Mouse (Mus musculus): ENCODE results near the gene Prok1. TPM values are rescaled to one million over a fixed set of nuclear protein-coding genes. Genes with fewer than 3 reads are reported as not detected.
A peak's percentile ranks its signal among the peaks of the same experiment; 100 is the strongest.

Prok1 gene
- 9.8 and 10.5 TPM in 2 replicates for polyA plus RNA-seq (2015; fragmentation: Nextera tagmentation; extraction: Ambion mirVana)

DNA sequence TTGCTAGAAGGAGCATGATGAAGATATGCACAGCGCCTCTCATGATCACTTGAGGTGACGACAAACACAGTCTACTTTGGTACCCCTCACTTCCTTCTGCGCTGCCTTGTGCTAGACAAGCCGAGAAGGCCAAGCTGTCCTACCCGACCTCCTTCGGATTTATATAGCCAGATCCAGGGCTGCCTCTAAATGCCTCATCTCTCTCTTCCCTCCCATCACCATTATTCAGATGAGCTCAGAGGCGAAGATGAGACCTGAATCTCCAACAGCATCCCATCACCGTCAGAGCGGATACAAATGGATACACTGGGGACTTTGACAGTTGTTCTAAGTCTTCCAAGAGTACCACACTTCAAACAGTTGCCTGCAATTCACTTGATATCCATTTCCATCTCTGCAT lies at the start of gene Prok1:
Gene Prok1, minus strand, starts transcription at position 101 of the 400 bp plus-strand sequence.
- 80% methylated on average over 9 of the region's 9 CpGs for WGBS (ENCODE audit: insufficient replicate concordance)
- H3K9ac ChIP-seq (replicated peaks), result no peak within 1 kb of the TSS
- H3K27ac ChIP-seq (ENCODE audit: low read depth), result 0 out of 2 replicates have a peak within 1 kb of the TSS, but pooled peaks have one; percentile 1
- no peaks in the 10 kb centered on the region for H3K36me3 ChIP-seq (replicated peaks; ENCODE audit: insufficient read depth, low read length)
- no peaks in the 10 kb centered on the region for H3K9me3 ChIP-seq (ENCODE audit: low read length)
- no peak for DNase-seq
- no peak within 1 kb of the TSS for H3K4me3 ChIP-seq (ENCODE audit: low read depth, low read length)
- ATAC-seq, result no peak
- peaks cover 7% of the 10 kb centered on the region; the same call in 1 of the 2 replicates for H3K4me1 ChIP-seq (ENCODE audit: insufficient read depth)
- peak within 1 kb of the TSS; percentile 54 for H3K4me2 ChIP-seq (ENCODE audit: low read depth, low read length)
- no peaks in the 10 kb centered on the region for H3K27me3 ChIP-seq (ENCODE audit: insufficient read depth, low read length)
- TF ChIP-seq EP300 (IDR thresholded peaks at IDR 0.05; ENCODE audit: low read depth) (no peak), CTCF (IDR thresholded peaks at IDR 0.05; ENCODE audit: low read depth) (no peak)

GRCm38 (mm10) chr3:107287346-107287745 lies 47.8 kb upstream of the Prok1 start:
- Histone ChIP-seq H3K9ac (replicated peaks) (no peak overlapping the region), H3K27me3 (ENCODE audit: insufficient read depth, low read length) (no peaks in the 10 kb centered on the region), H3K4me2 (ENCODE audit: low read depth, low read length) (no peak overlapping the region), H3K4me1 (ENCODE audit: insufficient read depth) (no peaks in the 10 kb centered on the region), H3K4me3 (ENCODE audit: low read depth, low read length) (no peak overlapping the region), H3K27ac (ENCODE audit: low read depth) (no peak overlapping the region), H3K36me3 (replicated peaks; ENCODE audit: insufficient read depth, low read length) (peaks cover 14% of the 10 kb centered on the region), H3K9me3 (ENCODE audit: low read length) (no peaks in the 10 kb centered on the region)
- DNase-seq (no peak), ATAC-seq (no peak)
- no peak for TF ChIP-seq EP300 (IDR thresholded peaks at IDR 0.05; ENCODE audit: low read depth)
- TF ChIP-seq CTCF (IDR thresholded peaks at IDR 0.05; ENCODE audit: low read depth), result no peak

- Histone ChIP-seq H3K27ac (ENCODE audit: low read depth) (no peak overlapping the region), H3K27me3 (ENCODE audit: insufficient read depth, low read length) (no peaks in the 10 kb centered on the region), H3K9me3 (ENCODE audit: low read length) (no peaks in the 10 kb centered on the region), H3K36me3 (replicated peaks; ENCODE audit: insufficient read depth, low read length) (peaks cover 18% of the 10 kb centered on the region), H3K4me2 (ENCODE audit: low read depth, low read length) (no peak overlapping the region), H3K4me3 (ENCODE audit: low read depth, low read length) (no peak overlapping the region), H3K4me1 (ENCODE audit: insufficient read depth) (no peaks in the 10 kb centered on the region), H3K9ac (replicated peaks) (no peak overlapping the region)
- DNase-seq (no peak), ATAC-seq (no peak)
- WGBS (ENCODE audit: insufficient replicate concordance), result 69% methylated on average over 2 of the region's 2 CpGs
- no peak for TF ChIP-seq EP300 (IDR thresholded peaks at IDR 0.05; ENCODE audit: low read depth)
- TF ChIP-seq CTCF (IDR thresholded peaks at IDR 0.05; ENCODE audit: low read depth), result no peak
Measured at GRCm38 (mm10) chr3:107286123-107286522, 46.6 kb upstream of the Prok1 start.

DNA sequence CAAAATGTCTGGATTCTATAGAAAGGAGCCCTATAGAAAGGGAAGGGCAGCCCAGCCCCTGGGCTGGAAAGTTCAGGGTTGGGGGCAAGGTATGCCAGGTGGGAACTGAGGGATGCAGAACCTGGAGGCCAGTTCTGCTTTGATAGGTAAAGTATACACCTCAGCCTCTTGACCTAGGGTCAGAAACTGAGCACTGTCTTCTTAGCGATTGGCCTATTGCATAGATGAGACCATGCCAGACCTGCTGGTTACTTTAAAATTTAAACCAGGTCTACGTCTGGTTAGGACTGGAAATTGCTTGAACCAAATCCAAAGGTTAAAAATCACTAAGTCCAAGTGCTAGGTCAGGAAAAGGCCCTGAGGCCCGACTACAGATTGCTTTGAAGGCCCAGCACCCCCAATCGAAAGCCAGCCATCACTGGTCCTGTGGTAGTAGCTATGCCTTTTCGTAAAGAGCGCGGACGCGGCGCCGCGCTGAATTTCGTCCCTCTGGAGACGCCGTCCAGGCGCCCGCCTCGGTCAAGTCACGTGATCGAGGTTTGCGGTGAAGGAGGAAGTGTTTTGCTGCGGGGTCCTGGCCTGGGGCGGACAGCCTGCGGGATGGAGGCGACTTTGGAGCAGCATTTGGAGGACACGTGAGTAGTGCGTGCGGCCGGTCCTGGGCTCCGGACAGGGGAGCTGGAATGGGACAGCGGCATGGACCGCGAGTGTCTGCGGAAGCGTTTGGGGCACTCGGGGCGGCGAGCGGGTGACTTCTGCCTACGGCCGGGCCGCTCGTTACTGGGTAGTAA lies 39.2 kb upstream of the Prok1 start, which contains the start of gene Lamtor5:
Gene Lamtor5, plus strand, starts transcription at position 380 of the 791 bp plus-strand sequence.
- peaks cover 17% of the 10 kb centered on the region for H3K4me1 ChIP-seq (ENCODE audit: insufficient read depth)
- peak; percentile 94 for ATAC-seq
- H3K36me3 ChIP-seq (replicated peaks; ENCODE audit: insufficient read depth, low read length), result peaks cover 11% of the 10 kb centered on the region
- TF ChIP-seq CTCF (IDR thresholded peaks at IDR 0.05; ENCODE audit: low read depth) (no peak), EP300 (IDR thresholded peaks at IDR 0.05; ENCODE audit: low read depth) (0 out of 2 replicates have a peak, but pooled peaks have one; percentile 30)
- WGBS (ENCODE audit: insufficient replicate concordance), result 2% methylated on average over 43 of the region's 43 CpGs
- peak; percentile 89 for DNase-seq
- H3K9me3 ChIP-seq (ENCODE audit: low read length), result no peaks in the 10 kb centered on the region
- H3K27me3 ChIP-seq (ENCODE audit: insufficient read depth, low read length), result no peaks in the 10 kb centered on the region
- peak within 1 kb of the TSS; percentile 88 for H3K9ac ChIP-seq (replicated peaks)
- peak within 1 kb of the TSS; percentile 31 for H3K27ac ChIP-seq (ENCODE audit: low read depth)
- peak within 1 kb of the TSS; percentile 80 for H3K4me2 ChIP-seq (ENCODE audit: low read depth, low read length)
- H3K4me3 ChIP-seq (ENCODE audit: low read depth, low read length), result peak within 1 kb of the TSS; percentile 98

DNA sequence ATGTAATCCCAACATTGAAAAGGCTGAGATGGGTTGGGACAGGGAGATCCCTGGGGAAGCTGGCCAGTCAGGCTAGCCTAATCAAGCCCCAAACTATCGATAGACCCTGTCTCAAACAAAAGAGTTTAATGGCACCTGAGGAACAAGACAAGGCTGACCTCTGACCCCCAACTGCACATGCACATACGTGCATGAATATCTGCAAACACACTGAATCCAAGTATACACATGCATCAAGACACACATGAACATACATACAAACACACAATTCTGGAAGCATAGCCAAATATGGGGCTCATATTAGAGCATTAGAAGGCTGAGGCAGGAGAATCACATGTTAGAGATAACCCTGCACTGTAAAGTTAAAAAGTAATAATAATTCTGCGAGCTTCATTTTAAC lies 37.1 kb upstream of the Prok1 start:
- Histone ChIP-seq H3K27me3 (ENCODE audit: insufficient read depth, low read length) (no peaks in the 10 kb centered on the region), H3K9ac (replicated peaks) (no peak overlapping the region), H3K4me3 (ENCODE audit: low read depth, low read length) (no peak overlapping the region), H3K27ac (ENCODE audit: low read depth) (no peak overlapping the region), H3K9me3 (ENCODE audit: low read length) (no peaks in the 10 kb centered on the region), H3K36me3 (replicated peaks; ENCODE audit: insufficient read depth, low read length) (no peaks in the 10 kb centered on the region), H3K4me2 (ENCODE audit: low read depth, low read length) (no peak overlapping the region), H3K4me1 (ENCODE audit: insufficient read depth) (peaks cover 17% of the 10 kb centered on the region)
- TF ChIP-seq CTCF (IDR thresholded peaks at IDR 0.05; ENCODE audit: low read depth), result no peak
- no peak for TF ChIP-seq EP300 (IDR thresholded peaks at IDR 0.05; ENCODE audit: low read depth)
- 74% methylated on average over 3 of the region's 3 CpGs for WGBS (ENCODE audit: insufficient replicate concordance)
- no peak for DNase-seq
- no peak for ATAC-seq

DNA sequence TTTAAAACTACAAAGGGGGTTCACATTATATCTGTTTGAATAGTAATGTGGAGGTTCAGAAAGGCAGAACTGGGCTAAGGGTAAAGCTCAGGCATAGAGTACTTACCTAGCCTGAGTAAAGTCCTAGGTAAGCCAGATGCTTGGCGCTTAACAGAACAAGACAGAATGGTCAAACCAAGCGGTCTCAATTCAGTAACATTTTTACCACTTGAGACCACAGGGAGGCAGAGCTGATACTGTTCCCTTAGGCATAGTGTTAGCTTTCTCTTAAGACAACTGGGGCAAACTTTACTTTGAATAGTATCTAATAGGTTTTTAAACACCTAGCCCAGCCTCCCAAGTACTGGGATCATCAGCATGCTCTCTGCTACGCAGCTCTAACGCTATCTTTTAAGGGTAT lies 36.5 kb upstream of the Prok1 start:
- no peaks in the 10 kb centered on the region for H3K36me3 ChIP-seq (replicated peaks; ENCODE audit: insufficient read depth, low read length)
- H3K4me3 ChIP-seq (ENCODE audit: low read depth, low read length), result no peak overlapping the region
- H3K27ac ChIP-seq (ENCODE audit: low read depth), result no peak overlapping the region
- TF ChIP-seq EP300 (IDR thresholded peaks at IDR 0.05; ENCODE audit: low read depth) (no peak), CTCF (IDR thresholded peaks at IDR 0.05; ENCODE audit: low read depth) (peak; percentile 23)
- no peak overlapping the region for H3K9ac ChIP-seq (replicated peaks)
- H3K9me3 ChIP-seq (ENCODE audit: low read length), result no peaks in the 10 kb centered on the region
- ATAC-seq (no peak), DNase-seq (no peak)
- no peak overlapping the region for H3K4me2 ChIP-seq (ENCODE audit: low read depth, low read length)
- peaks cover 17% of the 10 kb centered on the region for H3K4me1 ChIP-seq (ENCODE audit: insufficient read depth)
- no peaks in the 10 kb centered on the region for H3K27me3 ChIP-seq (ENCODE audit: insufficient read depth, low read length)
- WGBS (ENCODE audit: insufficient replicate concordance), result 55% methylated on average over 4 of the region's 4 CpGs

All from liver, postnatal 0 days (tissue).